Mouse (Mus musculus) MEL (cell line): ENCODE measurements around the gene Clec16a.

ENCODE experiments used
- CHD2 ChIP-seq: IDR thresholded peaks from 2 replicates; pipeline ENCODE4 v1.6.1; 2011; ENCODE audit warnings: low read length, improper control_type of control experiment
- CTCF ChIP-seq, 3 experiments: IDR thresholded peaks in 2 of 3; conservative IDR thresholded peaks in 1 of 3; 2 replicates each; pipeline ENCODE4 v1.5.1; 2011 to 2012; ENCODE audit warnings: low read length in 3 of 3, low read depth in 2 of 3, mild to moderate bottlenecking in 2 of 3, improper control_type of control experiment in 1 of 3, inconsistent platforms in 1 of 3, mixed read lengths in 1 of 3, moderate library complexity in 1 of 3; ENCODE audit not compliant: control insufficient read depth in 1 of 3, insufficient read depth in 1 of 3, poor library complexity in 1 of 3, severe bottlenecking in 1 of 3
- EP300 ChIP-seq, 2 experiments: IDR thresholded peaks; 2 replicates each; pipeline ENCODE4 v1.6.1; 2011; ENCODE audit warnings: improper control_type of control experiment in 2 of 2, low read length in 2 of 2, low read depth in 1 of 2, mild to moderate bottlenecking in 1 of 2
- MYC ChIP-seq: IDR thresholded peaks from 2 replicates; pipeline ENCODE4 v1.6.1; 2011; ENCODE audit warnings: low read depth, mild to moderate bottlenecking, low read length, improper control_type of control experiment, moderate library complexity
- NELFE ChIP-seq: IDR thresholded peaks from 2 replicates; pipeline ENCODE4 v1.6.1; 2011; ENCODE audit warnings: low read depth, low read length, improper control_type of control experiment
- POLR2A ChIP-seq, 2 experiments: IDR thresholded peaks; 2 replicates each; pipeline ENCODE4 v1.6.1; 2011 to 2012; ENCODE audit warnings: low read length in 2 of 2, mild to moderate bottlenecking in 2 of 2, control low read depth in 1 of 2, improper control_type of control experiment in 1 of 2, low read depth in 1 of 2, moderate library complexity in 1 of 2; ENCODE audit not compliant: control insufficient read depth in 1 of 2, insufficient read depth in 1 of 2, poor library complexity in 1 of 2
- SIN3A ChIP-seq: IDR thresholded peaks from 2 replicates; pipeline ENCODE4 v1.6.1; 2012; ENCODE audit warnings: low read length, improper control_type of control experiment, inconsistent platforms
- SMC3 ChIP-seq: IDR thresholded peaks from 2 replicates; pipeline ENCODE4 v1.6.1; 2011; ENCODE audit warnings: low read depth, low read length, improper control_type of control experiment

GRCm38 (mm10) chr16:10542698-10543365 is 2.3 kb upstream of the Clec16a start, which contains the start of gene Dexi:
- TF ChIP-seq SMC3 (no peak), POLR2A (IDR thresholded peaks at IDR 0.05; ENCODE audit: control insufficient read depth in 1 of 2, insufficient read depth in 1 of 2, low read depth in 1 of 2, low read length in 2 of 2, poor library complexity in 1 of 2) (peak; percentile 90 to 94), CTCF (IDR thresholded peaks at IDR 0.05 in 2 of 3, conservative IDR thresholded peaks at IDR 0.05 in 1 of 3; ENCODE audit: control insufficient read depth in 1 of 3, insufficient read depth in 1 of 3, low read depth in 2 of 3, low read length in 3 of 3, poor library complexity in 1 of 3, severe bottlenecking in 1 of 3) (peak in 1 of 3 experiments; percentile 13; a peak in 1 of 6 replicates), CHD2 (no peak), MYC (no peak), SIN3A (peak; percentile 66; the same call in 1 of the 2 replicates), EP300 (IDR thresholded peaks at IDR 0.05; ENCODE audit: low read depth in 1 of 2, low read length in 2 of 2) (no peak), NELFE (peak; percentile 88)
